Mouse (Mus musculus) T-helper 2 cell (primary cell): ENCODE results near the gene Efcab11.

ENCODE experiments used
- in situ Hi-C: fragments of 300-600 bp; cut with MboI, MseI; formaldehyde crosslinking; loops from one replicate; pipeline ENCODE4 v1.15.1; 2025; ENCODE audit warnings: high pct_unique_total_duplicates

Gene Efcab11

GRCm38 (mm10) chr12:99686418-99686992 is 197.7 kb downstream of the Efcab11 start:
- in situ Hi-C loops = loop anchor here (5.0 kb wide), 1 partner anchor 44 kb away; no protein-coding TSS in a partner anchor

GRCm38 (mm10) chr12:99685451-99686100 is 198.7 kb downstream of the Efcab11 start:
- in situ Hi-C loops = loop anchor here (5.0 kb wide), 1 partner anchor 43 kb away; no protein-coding TSS in a partner anchor

GRCm38 (mm10) chr12:99681681-99682080 is 202.6 kb downstream of the Efcab11 start:
- in situ Hi-C loops = no loop called here

- in situ Hi-C loops = no loop called here
Observed at GRCm38 (mm10) chr12:99671866-99672191, 212.4 kb downstream of the Efcab11 start.

GRCm38 (mm10) chr12:99671162-99671865 is 212.9 kb downstream of the Efcab11 start:
- in situ Hi-C loops = no loop called here

GRCm38 (mm10) chr12:99670762-99671152 is 213.5 kb downstream of the Efcab11 start:
- in situ Hi-C loops = no loop called here

GRCm38 (mm10) chr12:99669976-99670761 is 214.1 kb downstream of the Efcab11 start:
- in situ Hi-C loops = no loop called here

GRCm38 (mm10) chr12:99654991-99655880 is 229.0 kb downstream of the Efcab11 start:
- in situ Hi-C loops = no loop called here

GRCm38 (mm10) chr12:99652459-99652858 is 231.8 kb downstream of the Efcab11 start:
- in situ Hi-C loops = no loop called here

GRCm38 (mm10) chr12:99649732-99650131 is 234.5 kb downstream of the Efcab11 start:
- in situ Hi-C loops = loop anchor here (25.0 kb wide), 1 partner anchor 1338 kb away; no protein-coding TSS in a partner anchor

- in situ Hi-C loops = loop anchor here (25.0 kb wide), 1 partner anchor 1339 kb away; no protein-coding TSS in a partner anchor
Observed at GRCm38 (mm10) chr12:99648781-99649180, 235.5 kb downstream of the Efcab11 start.

GRCm38 (mm10) chr12:99646556-99647354 is 237.5 kb downstream of the Efcab11 start:
- in situ Hi-C loops = loop anchor here (25.0 kb wide), 1 partner anchor 1341 kb away; no protein-coding TSS in a partner anchor

GRCm38 (mm10) chr12:99645418-99645817 is 238.8 kb downstream of the Efcab11 start:
- in situ Hi-C loops = loop anchor here (25.0 kb wide), 1 partner anchor 1342 kb away; no protein-coding TSS in a partner anchor

- in situ Hi-C loops = loop anchor here (5.0 to 25.0 kb wide), 3 partner anchors 42 to 1342 kb away; no protein-coding TSS in a partner anchor
Observed at GRCm38 (mm10) chr12:99644966-99645365, 239.3 kb downstream of the Efcab11 start.
